Mouse (Mus musculus): ENCODE data around the gene Plin5. TPM values are rescaled to one million over a fixed set of nuclear protein-coding genes. Genes with fewer than 3 reads are reported as not detected.
"Not testable (repeated sequence)": the region's sequence is repeated elsewhere in the genome, so short reads cannot be mapped to it uniquely, and the experiment has no call there.

Gene Plin5
- total RNA-seq, 2 experiments from 2014 or later, result 23.1 to 30.6 TPM

DNA sequence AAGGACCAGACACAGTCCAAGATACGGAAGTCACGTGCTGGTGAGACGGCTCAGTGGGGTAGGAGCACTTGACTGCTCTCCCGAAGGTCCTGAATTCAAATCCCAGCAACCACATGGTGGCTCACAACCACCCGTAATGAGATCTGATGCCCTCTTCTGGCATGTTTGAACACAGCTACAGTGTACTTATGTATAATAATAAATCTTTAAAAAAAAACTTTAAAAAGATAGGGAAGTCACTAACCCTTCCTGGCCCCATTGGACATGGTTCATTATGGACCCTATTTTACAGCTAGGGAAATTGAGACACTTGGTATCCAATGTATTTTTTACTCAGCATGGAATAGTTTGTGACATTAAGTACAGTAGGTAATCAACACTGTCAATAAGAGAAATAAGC is 39.9 kb downstream of the Plin5 start:
- no peak for DNase-seq (ENCODE audit: low spot score in 2 of 2)

DNA sequence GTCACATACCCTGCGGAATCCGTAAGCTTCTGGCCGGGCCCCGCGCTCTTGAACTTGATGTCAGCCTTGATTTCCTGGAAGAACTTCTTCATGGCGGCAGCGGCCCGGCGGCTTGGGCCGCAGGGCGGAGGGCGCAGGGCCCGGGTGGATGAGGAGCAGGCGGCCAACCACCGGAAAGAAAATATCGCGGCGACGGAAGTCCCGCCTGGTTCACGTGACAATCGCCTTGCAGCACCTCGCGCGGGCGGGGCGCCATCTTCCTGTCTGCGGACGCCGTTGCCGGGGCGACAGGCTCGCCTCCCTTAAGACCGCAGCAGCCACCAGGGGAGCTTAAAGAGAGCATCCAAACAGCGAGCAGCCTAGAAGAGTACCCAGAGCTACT is 42.6 kb downstream of the Plin5 start, which contains the start of gene Ubxn6:
TSS of gene Ubxn6 (minus strand) at position 202 of the 382 bp plus-strand sequence.
- DNase-seq (ENCODE audit: low spot score in 2 of 2), result peak; percentile 93 to 96

DNA sequence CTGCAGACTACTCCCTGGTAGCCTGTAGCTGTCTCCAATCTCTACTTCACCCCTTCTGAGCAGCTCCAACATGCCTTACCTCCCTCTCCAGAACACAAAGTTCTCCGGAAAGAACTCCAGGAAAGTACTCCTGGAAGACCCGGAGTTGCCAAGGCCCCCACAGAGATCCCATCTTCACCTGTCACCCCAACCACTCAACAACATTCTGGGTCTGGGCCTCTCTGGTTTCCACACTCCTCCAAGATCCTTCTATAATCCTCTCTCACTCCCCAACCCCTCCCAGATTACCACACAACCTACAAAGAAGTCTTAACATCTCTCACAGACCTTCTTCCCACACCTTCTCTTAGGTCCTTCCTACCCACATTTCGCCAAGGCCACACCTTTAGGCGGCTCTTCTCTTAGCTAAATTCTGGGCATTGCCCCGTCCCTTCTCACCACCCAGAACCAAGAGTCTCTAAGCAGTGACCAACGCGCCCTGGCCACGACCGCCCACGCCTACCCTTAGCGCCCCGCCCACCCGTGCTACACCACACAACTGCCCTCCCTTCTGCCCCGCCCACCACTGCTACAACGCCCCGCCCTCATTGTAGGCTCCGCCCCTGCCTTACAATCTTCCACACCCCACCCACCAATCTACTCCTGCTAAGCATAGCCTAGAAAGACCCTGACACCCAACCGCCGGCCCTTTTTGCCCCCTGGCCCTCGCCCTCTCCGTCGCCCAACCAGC is 43.1 kb downstream of the Plin5 start:
- peak; percentile 66 to 84 for DNase-seq (ENCODE audit: low spot score in 2 of 2)

DNA sequence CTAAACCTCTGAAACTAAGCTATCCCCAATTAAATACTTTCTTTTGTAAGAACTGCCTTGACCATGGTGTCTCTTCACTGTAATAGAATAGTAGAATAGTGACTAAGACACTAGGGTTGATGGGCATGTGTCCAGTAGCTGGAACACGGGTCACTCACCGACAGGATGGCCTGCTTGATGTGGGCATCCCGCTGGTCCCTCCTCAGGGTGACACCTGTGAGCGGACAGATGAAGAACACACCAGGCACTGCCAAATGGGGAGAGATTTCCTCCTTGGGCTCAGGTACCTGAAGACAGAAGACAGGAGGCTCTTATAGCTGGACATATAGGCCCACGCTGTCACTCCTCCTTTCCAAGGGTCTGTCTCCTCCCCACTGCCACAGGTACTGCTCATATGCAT is 45.2 kb downstream of the Plin5 start:
- no peak for DNase-seq (ENCODE audit: low spot score in 2 of 2)

DNA sequence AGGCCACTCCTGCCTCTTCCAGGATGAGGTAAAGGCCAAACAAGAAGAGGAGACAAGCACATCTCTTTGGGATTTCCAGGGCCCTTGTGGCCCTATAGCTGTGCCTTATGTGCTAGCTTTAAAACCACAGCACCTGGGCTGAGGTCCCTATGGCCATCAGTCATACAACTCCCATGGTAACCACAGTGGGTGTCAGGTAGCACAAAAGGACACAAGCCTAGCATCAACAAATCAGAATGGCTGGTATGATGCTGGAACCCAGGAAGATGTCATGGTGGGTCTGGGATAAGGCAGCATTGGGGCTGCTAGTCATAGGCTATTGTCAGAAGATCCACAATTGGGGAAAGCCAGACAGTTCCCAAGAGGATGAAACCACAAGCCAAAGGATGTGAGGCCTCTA is 46.3 kb downstream of the Plin5 start:
- DNase-seq (ENCODE audit: low spot score in 2 of 2), result no peak

DNA sequence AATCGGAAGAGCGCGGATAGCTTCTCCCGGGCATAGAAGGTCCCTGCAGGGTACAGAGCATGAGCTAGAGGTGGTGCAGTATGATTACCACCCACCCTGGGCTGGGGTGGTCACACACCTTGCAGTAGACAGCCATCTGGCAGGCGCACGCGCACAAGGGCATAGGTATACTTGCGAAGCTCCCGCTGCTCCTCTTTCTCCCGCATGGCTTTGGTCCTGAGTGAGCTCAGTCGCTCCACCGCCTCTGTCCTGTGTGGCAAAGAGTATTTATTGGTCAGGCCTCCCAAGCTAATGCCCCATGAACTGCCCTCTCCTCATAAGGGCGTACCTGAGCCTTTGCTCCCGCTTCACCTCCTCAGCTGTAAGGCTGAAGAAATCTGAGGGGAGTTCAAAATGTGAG is 48.3 kb downstream of the Plin5 start:
- no peak for DNase-seq (ENCODE audit: low spot score in 2 of 2)

DNA sequence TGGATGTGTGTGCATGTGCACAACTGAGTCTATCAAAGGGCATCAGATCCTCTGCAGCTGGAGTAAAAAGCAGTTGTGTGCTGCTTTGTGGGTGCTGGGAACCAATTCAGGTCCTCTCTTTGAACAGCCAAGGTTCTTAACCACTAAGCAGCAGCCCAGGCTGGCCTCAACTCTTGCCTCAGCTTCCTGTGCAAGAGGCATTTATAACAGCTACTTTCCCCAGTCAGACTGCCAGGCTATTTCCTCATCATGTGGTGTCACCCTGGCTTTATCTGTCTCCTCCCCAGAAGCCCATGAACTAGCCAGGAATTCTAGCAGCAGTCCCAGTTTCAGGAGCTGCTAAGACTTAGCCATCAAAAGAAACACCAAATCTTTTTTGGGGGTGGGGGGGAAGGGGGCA is 50.9 kb downstream of the Plin5 start:
- DNase-seq (ENCODE audit: low spot score in 2 of 2), result no peak

DNA sequence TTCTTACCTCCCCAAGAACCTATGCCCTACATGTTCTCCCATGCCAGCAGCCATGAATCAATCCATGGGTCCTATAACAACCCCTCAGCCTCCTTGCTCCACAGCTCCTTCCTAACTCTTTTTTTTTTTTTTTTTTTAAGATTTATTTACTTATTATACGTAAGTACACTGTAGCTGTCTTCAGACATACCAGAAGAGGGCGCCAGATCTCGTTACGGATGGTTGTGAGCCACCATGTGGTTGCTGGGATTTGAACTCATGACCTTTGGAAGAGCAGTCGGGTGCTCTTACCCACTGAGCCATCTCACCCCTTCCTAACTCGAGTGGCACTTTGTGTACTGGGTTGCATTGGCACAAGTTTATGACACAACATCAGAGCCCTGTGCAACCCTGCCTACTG is 51.7 kb downstream of the Plin5 start:
- not testable (repeated sequence) for DNase-seq (ENCODE audit: low spot score in 2 of 2)

DNA sequence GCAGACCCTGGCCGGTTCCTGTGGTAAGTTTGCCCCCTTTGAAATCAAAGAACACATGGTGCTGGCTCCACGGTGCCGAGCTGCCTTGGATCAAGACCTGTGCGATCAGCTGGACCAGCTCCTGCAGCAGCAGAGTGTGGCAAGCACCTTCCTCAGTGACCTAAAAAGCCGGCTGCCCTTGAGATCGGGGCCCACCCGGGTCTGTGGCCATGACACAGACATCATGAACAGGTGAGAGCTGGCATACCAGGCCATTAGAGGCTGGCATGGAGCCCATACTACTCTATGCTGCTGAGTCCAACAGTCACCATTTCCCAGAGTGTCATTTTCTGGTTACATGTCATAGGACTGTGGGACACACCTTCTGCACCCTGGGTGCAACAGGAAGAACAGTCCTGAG is 55.3 kb downstream of the Plin5 start:
- DNase-seq (ENCODE audit: low spot score in 2 of 2), result no peak

Other genes starting within 250 kb of the Plin5 start
- 10 to 100 TPM; 11.7 to 13.1 TPM for gene Zfp119a, start 238.7 kb downstream of the Plin5 start, total RNA-seq (2021)
- gene Zfp959, start 225.5 kb downstream of the Plin5 start, total RNA-seq (2021), result 10 to 100 TPM; 10.1 to 11.3 TPM
- 1 to 10 TPM; 7.2 to 8.0 TPM for gene Zfp119b, start 168.1 kb downstream of the Plin5 start, total RNA-seq (2021)
- 1 to 10 TPM; 2.1 to 3.0 TPM for gene Ebi3, start 165.0 kb downstream of the Plin5 start, total RNA-seq (2021)
- 10 to 100 TPM; 22.7 to 26.9 TPM for gene Yju2, start 158.5 kb downstream of the Plin5 start, total RNA-seq (2021)
- gene Shd, start 147.1 kb downstream of the Plin5 start, total RNA-seq (2021), result 10 to 100 TPM in 1 of 2 experiments, 1 to 10 TPM in 1; 7.3 to 16.9 TPM
- 1 to 10 TPM; 4.1 to 9.2 TPM for gene Fsd1, start 131.1 kb downstream of the Plin5 start, total RNA-seq (2021)
- gene Stap2, start 112.0 kb downstream of the Plin5 start, total RNA-seq (2021), result 1 to 10 TPM; 9.3 to 9.4 TPM
- gene Mpnd, start 111.9 kb downstream of the Plin5 start, total RNA-seq (2021), result 10 to 100 TPM; 91.6 to 91.9 TPM
- 10 to 100 TPM; 66.3 to 67.4 TPM for gene Sh3gl1, start 81.0 kb downstream of the Plin5 start, total RNA-seq (2021)
- 10 to 100 TPM; 15.6 to 16.2 TPM for gene Chaf1a, start 77.2 kb downstream of the Plin5 start, total RNA-seq (2021)
- 10 to 100 TPM; 74.6 to 76.8 TPM for gene Ubxn6, start 42.6 kb downstream of the Plin5 start, total RNA-seq (2021)
- gene Hdgfl2, start 38.0 kb downstream of the Plin5 start, total RNA-seq (2021), result 10 to 100 TPM; 73.1 to 85.1 TPM
- 10 to 100 TPM; 29.9 to 37.0 TPM for gene Plin4, start 7.8 kb downstream of the Plin5 start, total RNA-seq (2021)
- gene Lrg1, start 4.4 kb upstream of the Plin5 start, total RNA-seq (2021), result 10 to 100 TPM in 1 of 2 experiments, 1 to 10 TPM in 1; 5.5 to 10.1 TPM
- 10 to 100 TPM in 1 of 2 experiments, 1 to 10 TPM in 1; 9.6 to 12.2 TPM for gene Sema6b, start 22.7 kb upstream of the Plin5 start, total RNA-seq (2021)
- gene Tnfaip8l1, start 44.9 kb upstream of the Plin5 start, total RNA-seq (2021), result 1 to 10 TPM; 8.0 to 9.2 TPM
- gene Mydgf, start 66.3 kb upstream of the Plin5 start, total RNA-seq (2021), result 10 to 100 TPM; 65.9 to 66.3 TPM
- 10 to 100 TPM; 34.4 to 37.3 TPM for gene Dpp9, start 101.3 kb upstream of the Plin5 start, total RNA-seq (2021)
- gene Fem1a, start 139.2 kb upstream of the Plin5 start, total RNA-seq (2021), result 10 to 100 TPM; 30.5 to 33.5 TPM
- gene Ticam1, start 159.2 kb upstream of the Plin5 start, total RNA-seq (2021), result 10 to 100 TPM; 21.0 to 22.2 TPM
- gene Plin3, start 175.3 kb upstream of the Plin5 start, total RNA-seq (2021), result 10 to 100 TPM; 83.2 to 87.5 TPM
- not detected for gene Arrdc5, start 182.7 kb upstream of the Plin5 start, total RNA-seq (2021)
- gene Uhrf1, start 185.7 kb upstream of the Plin5 start, total RNA-seq (2021), result 10 to 100 TPM; 49.3 to 61.2 TPM
- 10 to 100 TPM; 50.1 to 54.1 TPM for gene Kdm4b, start 208.5 kb upstream of the Plin5 start, total RNA-seq (2021)